Mouse (Mus musculus): ENCODE data around the gene Cox7a2l. TPM values are rescaled to one million over a fixed set of nuclear protein-coding genes. Genes with fewer than 3 reads are reported as not detected.
A peak's percentile ranks its signal among the peaks of the same experiment; 100 is the strongest.

Cox7a2l gene
- total and polyA plus RNA-seq, 3 experiments = 227 to 329 (median 278) TPM

DNA sequence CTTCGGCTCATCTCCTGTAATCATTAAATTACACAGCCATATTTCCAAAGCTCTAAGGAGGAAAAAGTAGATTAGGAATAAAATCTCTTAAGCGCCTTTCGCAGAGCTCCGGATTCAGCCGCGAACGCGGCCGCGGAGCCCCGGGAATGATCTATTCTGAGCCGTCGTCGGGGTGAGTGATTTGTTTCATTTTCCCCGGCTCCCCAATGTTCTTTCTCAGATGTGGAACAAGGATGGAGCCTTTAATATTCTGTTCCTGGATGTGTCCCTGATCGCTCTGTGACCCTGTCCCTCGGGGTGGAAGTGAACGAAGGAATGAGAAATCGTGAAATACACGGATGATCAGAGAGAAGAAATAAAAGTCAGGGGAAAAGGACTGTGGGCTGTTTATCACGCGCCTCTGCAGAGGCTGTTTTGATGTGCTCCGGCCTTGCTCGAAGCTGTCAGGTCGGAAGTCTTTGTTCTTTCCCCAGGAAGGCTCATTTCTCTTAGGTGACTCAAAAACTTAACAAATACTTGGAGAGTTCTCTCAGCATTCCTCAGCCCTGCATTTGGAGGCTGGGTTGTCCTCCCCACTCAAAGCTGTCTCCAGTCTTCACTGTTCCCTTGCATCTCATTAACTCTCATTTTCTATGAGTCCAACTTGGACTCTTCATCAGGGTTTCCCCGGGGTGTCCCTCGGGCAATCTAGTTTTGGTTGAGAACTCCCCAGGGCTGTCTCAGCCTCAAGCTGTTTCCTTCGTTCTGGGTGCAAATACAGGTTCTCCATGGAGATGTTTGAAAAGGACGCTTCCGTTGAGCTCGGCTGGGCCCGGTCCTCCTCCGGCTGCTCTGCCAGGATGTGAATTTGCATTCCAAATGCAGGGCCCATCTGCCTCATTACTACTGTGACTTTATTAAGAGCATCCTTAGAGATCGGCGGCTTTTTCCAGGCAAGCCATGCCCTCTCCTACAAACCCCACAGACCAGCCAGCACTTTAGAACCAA, 28.9 kb upstream of the Cox7a2l start:
- Histone ChIP-seq H3K4me1 (ENCODE audit: control insufficient read depth, insufficient read depth, low read length) (no peaks in the 10 kb centered on the region), H3K36me3 (ENCODE audit: control insufficient read depth, insufficient read depth, low read length) (no peaks in the 10 kb centered on the region), H3K27ac (no peak overlapping the region; the same call in 1 of the 2 replicates), H3K27me3 (ENCODE audit: control insufficient read depth, insufficient read depth, low read length) (no peaks in the 10 kb centered on the region), H3K79me2 (replicated peaks; ENCODE audit: control insufficient read depth, insufficient read depth, low read length) (no peaks in the 10 kb centered on the region), H3K4me3 (peak overlapping the region; percentile 48), H3K9ac (ENCODE audit: low read depth, low read length) (peak overlapping the region; percentile 16)
- DNase-seq = peak in 1 of 2 experiments; percentile 30
- 11% methylated on average over 35 of the region's 35 CpGs for WGBS
- intact Hi-C loops (cut with DNase I) = no loop called here
- TF ChIP-seq EP300 (IDR thresholded peaks at IDR 0.05; ENCODE audit: insufficient read depth, low read depth, low read length) (0 out of 2 replicates have a peak, but pooled peaks have one; percentile 13), POLR2A (IDR thresholded peaks at IDR 0.05; ENCODE audit: insufficient read depth, low read depth, low read length) (no peak), CTCF (IDR thresholded peaks at IDR 0.05) (no peak)

DNA sequence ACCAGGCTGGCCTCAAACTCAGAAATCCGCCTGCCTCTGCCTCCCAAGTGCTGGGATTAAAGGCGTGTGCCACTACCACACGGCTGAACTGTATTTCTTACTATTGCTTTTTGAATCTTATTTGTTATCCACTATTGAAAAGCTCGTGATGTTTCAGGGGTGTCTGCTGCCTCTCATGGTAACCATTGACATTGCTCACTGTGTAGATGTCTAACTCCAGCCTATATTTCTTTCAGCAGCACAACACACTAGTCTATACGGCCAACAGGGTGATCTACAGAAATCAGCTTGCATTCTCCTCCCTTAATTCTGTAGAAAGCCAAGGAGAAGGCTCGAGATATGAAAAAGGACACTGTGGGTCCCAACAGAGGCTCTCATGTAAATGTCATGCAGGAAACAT, 28.1 kb upstream of the Cox7a2l start:
- peak overlapping the region; percentile 48; the same call in 1 of the 2 replicates for H3K4me3 ChIP-seq
- WGBS = 82% methylated on average over 6 of the region's 6 CpGs
- no peaks in the 10 kb centered on the region for H3K36me3 ChIP-seq (ENCODE audit: control insufficient read depth, insufficient read depth, low read length)
- H3K27ac ChIP-seq = no peak overlapping the region; the same call in 1 of the 2 replicates
- TF ChIP-seq CTCF (IDR thresholded peaks at IDR 0.05) (no peak), POLR2A (IDR thresholded peaks at IDR 0.05; ENCODE audit: insufficient read depth, low read depth, low read length) (no peak), EP300 (IDR thresholded peaks at IDR 0.05; ENCODE audit: insufficient read depth, low read depth, low read length) (no peak)
- H3K9ac ChIP-seq (ENCODE audit: low read depth, low read length) = no peak overlapping the region
- intact Hi-C loops (cut with DNase I) = no loop called here
- no peak for DNase-seq
- no peaks in the 10 kb centered on the region for H3K79me2 ChIP-seq (replicated peaks; ENCODE audit: control insufficient read depth, insufficient read depth, low read length)
- no peaks in the 10 kb centered on the region for H3K27me3 ChIP-seq (ENCODE audit: control insufficient read depth, insufficient read depth, low read length)
- no peaks in the 10 kb centered on the region for H3K4me1 ChIP-seq (ENCODE audit: control insufficient read depth, insufficient read depth, low read length)

DNA sequence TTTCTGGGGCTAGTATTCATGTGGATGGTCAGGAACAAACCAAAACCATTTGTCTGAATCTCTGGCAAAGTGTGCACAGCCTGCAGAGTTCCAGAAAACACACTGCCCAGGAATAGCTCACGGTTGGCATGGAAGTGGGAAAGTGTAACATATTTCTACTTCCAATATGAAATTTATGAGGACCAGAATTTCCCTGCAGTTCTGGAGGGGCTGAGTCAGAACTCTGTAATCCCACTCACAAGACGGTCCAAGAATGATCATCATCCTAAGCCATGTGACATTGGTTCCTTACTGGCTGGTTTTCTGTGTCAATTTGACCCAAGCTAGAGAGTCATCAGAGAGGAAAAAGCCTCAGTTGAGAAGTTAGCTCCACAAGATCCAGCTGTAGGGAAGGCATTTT, 25.3 kb upstream of the Cox7a2l start:
- Histone ChIP-seq H3K79me2 (replicated peaks; ENCODE audit: control insufficient read depth, insufficient read depth, low read length) (no peaks in the 10 kb centered on the region), H3K27ac (no peak overlapping the region), H3K27me3 (ENCODE audit: control insufficient read depth, insufficient read depth, low read length) (no peaks in the 10 kb centered on the region; the same call in 1 of the 2 replicates), H3K36me3 (ENCODE audit: control insufficient read depth, insufficient read depth, low read length) (no peaks in the 10 kb centered on the region), H3K4me1 (ENCODE audit: control insufficient read depth, insufficient read depth, low read length) (no peaks in the 10 kb centered on the region), H3K4me3 (no peak overlapping the region), H3K9ac (ENCODE audit: low read depth, low read length) (no peak overlapping the region)
- WGBS = 80% methylated on average over 2 of the region's 2 CpGs
- TF ChIP-seq EP300 (IDR thresholded peaks at IDR 0.05; ENCODE audit: insufficient read depth, low read depth, low read length) (no peak), POLR2A (IDR thresholded peaks at IDR 0.05; ENCODE audit: insufficient read depth, low read depth, low read length) (no peak), CTCF (IDR thresholded peaks at IDR 0.05) (no peak)
- DNase-seq = no peak
- intact Hi-C loops (cut with DNase I) = no loop called here

DNA sequence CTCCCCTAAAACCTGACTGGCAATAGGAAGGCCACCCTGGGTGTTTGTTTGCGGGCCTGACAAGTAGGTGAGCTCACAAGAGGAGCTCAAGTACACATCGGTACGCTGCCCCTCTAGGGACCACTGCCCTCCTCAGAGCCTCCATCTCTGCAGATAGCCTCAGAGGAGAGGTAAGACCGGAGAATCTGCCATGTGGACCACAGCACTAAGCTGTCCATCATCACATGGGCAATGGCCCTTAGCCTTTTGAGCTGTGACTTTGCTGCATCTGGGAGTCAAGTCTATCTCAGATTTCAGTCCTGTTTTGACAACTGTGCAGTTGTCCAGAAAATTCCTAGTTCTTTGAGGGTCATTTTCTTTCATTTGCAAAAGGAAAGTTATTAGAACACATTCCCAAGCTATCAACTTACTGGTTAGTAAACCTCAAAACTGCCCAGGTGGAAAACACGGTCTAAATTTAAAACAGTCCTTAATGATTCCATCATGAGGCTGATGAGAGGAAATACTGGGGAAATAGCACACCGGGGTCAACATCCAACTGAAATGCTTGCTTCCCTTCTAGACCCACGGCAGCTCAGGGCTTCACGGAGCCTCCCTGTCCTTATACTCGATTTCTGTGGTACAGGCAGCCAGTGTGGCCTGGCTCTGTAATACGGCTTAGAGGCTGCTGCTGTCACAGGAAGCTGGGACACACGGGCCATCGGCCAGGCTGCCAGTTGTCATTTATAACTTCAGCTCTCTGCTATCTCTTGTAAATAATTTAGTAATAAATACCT, 22.3 kb upstream of the Cox7a2l start:
- no peak overlapping the region for H3K27ac ChIP-seq
- no peak overlapping the region for H3K4me3 ChIP-seq
- 44% methylated on average over 12 of the region's 12 CpGs for WGBS
- TF ChIP-seq POLR2A (IDR thresholded peaks at IDR 0.05; ENCODE audit: insufficient read depth, low read depth, low read length) = no peak
- H3K27me3 ChIP-seq (ENCODE audit: control insufficient read depth, insufficient read depth, low read length) = no peaks in the 10 kb centered on the region; the same call in 1 of the 2 replicates
- intact Hi-C loops (cut with DNase I) = no loop called here
- no peaks in the 10 kb centered on the region for H3K36me3 ChIP-seq (ENCODE audit: control insufficient read depth, insufficient read depth, low read length)
- no peaks in the 10 kb centered on the region for H3K4me1 ChIP-seq (ENCODE audit: control insufficient read depth, insufficient read depth, low read length)
- no peak overlapping the region for H3K9ac ChIP-seq (ENCODE audit: low read depth, low read length)
- DNase-seq = no peak
- H3K79me2 ChIP-seq (replicated peaks; ENCODE audit: control insufficient read depth, insufficient read depth, low read length) = no peaks in the 10 kb centered on the region

DNA sequence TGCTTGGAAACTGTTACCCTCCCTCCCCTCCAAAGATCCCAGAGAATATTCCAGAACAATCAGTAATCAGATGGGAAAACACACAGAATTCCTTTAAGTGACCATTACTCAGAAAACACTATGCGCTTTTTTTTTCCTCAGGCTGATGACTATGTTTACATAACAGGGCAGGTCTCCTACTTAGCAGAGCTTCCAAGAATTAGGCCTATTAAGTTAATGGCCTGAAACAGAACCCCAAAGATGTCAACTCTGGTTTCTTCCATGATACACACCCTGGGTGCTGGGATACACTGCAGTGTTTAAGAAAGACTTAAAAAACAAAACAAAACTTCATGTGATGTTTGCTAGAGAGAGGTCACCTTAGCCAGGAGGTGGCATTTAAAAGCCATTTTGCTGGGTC, 21.6 kb upstream of the Cox7a2l start:
- TF ChIP-seq EP300 (IDR thresholded peaks at IDR 0.05; ENCODE audit: insufficient read depth, low read depth, low read length) = no peak
- no peak for TF ChIP-seq POLR2A (IDR thresholded peaks at IDR 0.05; ENCODE audit: insufficient read depth, low read depth, low read length)
- no peak for TF ChIP-seq CTCF (IDR thresholded peaks at IDR 0.05)
- 84% methylated on average over 1 of the region's 1 CpGs for WGBS
- H3K4me3 ChIP-seq = no peak overlapping the region
- no peaks in the 10 kb centered on the region for H3K79me2 ChIP-seq (replicated peaks; ENCODE audit: control insufficient read depth, insufficient read depth, low read length)
- intact Hi-C loops (cut with DNase I) = no loop called here
- H3K27me3 ChIP-seq (ENCODE audit: control insufficient read depth, insufficient read depth, low read length) = no peaks in the 10 kb centered on the region; the same call in 1 of the 2 replicates
- H3K9ac ChIP-seq (ENCODE audit: low read depth, low read length) = no peak overlapping the region
- no peaks in the 10 kb centered on the region for H3K4me1 ChIP-seq (ENCODE audit: control insufficient read depth, insufficient read depth, low read length)
- no peaks in the 10 kb centered on the region for H3K36me3 ChIP-seq (ENCODE audit: control insufficient read depth, insufficient read depth, low read length)
- DNase-seq = no peak
- H3K27ac ChIP-seq = no peak overlapping the region

Measured in heart, adult 2 months (tissue).